Mouse (Mus musculus) midbrain, embryonic 13.5 days (tissue): ENCODE data around the gene Insc. TPM values are rescaled to one million over a fixed set of nuclear protein-coding genes. Genes with fewer than 3 reads are reported as not detected.
A peak's percentile ranks its signal among the peaks of the same experiment; 100 is the strongest.

Experiments
- ATAC-seq: fragments of 200-750 bp; cut with Nextera tagmentation; 2 replicates; pipeline ENCODE4 v1.8.0; 2017; ENCODE audit warnings: mild to moderate bottlenecking, moderate TSS enrichment, moderate library complexity
- H3K27ac ChIP-seq: fragments of 300-500 bp; sonication (generic); 2 replicates; pipeline ENCODE4 v1.5.1; 2015; ENCODE audit warnings: inconsistent platforms, mild to moderate bottlenecking, moderate library complexity
- H3K27me3 ChIP-seq: fragments of 300-500 bp; sonication (generic); 2 replicates; pipeline ENCODE4 v1.6.1; 2015; ENCODE audit warnings: mild to moderate bottlenecking, inconsistent platforms
- H3K36me3 ChIP-seq: fragments of 300-500 bp; sonication (generic); 2 replicates; pipeline ENCODE4 v1.6.1; 2015; ENCODE audit warnings: mild to moderate bottlenecking, inconsistent platforms
- H3K4me1 ChIP-seq: fragments of 300-500 bp; sonication (generic); replicated peaks from 2 replicates; pipeline ENCODE4 v1.6.1; 2015; ENCODE audit warnings: inconsistent platforms
- H3K4me2 ChIP-seq: fragments of 300-500 bp; sonication (generic); replicated peaks from 2 replicates; pipeline ENCODE4 v1.6.1; 2015; ENCODE audit warnings: moderate library complexity, mild to moderate bottlenecking, inconsistent platforms
- H3K4me3 ChIP-seq: fragments of 300-500 bp; sonication (generic); replicated peaks from 2 replicates; pipeline ENCODE4 v1.5.1; 2015; ENCODE audit warnings: mild to moderate bottlenecking, inconsistent platforms
- H3K9ac ChIP-seq: fragments of 300-500 bp; sonication (generic); replicated peaks from 2 replicates; pipeline ENCODE4 v1.6.1; 2015; ENCODE audit warnings: mild to moderate bottlenecking, inconsistent platforms
- H3K9me3 ChIP-seq: fragments of 300-500 bp; sonication (generic); 2 replicates; pipeline ENCODE4 v1.6.1; 2016; ENCODE audit warnings: mild to moderate bottlenecking, inconsistent platforms
- WGBS: fragments of 180-500 bp; shearing (Covaris S2); methylation state at CpG from one replicate; pipeline ENCODE4 v1.1.7; 2015; 5-methylcytosine and 5-hydroxymethylcytosine counted together
- polyA plus RNA-seq: library from polyadenylated mRNA; unstranded; fragments of >200 nt; fragmentation: Nextera tagmentation; extraction: Ambion mirVana; gene quantifications from 2 replicates; pipeline ENCODE4 v1.2.1, GENCODE M21; 2015

Gene Insc
- polyA plus RNA-seq, 1 experiment from 2014 or later: 1.7 TPM

- Histone ChIP-seq H3K4me3 (no peak overlapping the region), H3K36me3 (no peaks in the 10 kb centered on the region), H3K27ac (peak overlapping the region; percentile 58), H3K9ac (no peak overlapping the region), H3K4me1 (peaks cover 19% of the 10 kb centered on the region), H3K4me2 (no peak overlapping the region), H3K9me3 (no peaks in the 10 kb centered on the region), H3K27me3 (no peaks in the 10 kb centered on the region)
- peak; percentile 64 for ATAC-seq
Measured at GRCm38 (mm10) chr7:114892618-114893257, 149.2 kb downstream of the Insc start.

- Histone ChIP-seq H3K27ac (no peak overlapping the region), H3K4me1 (peaks cover 19% of the 10 kb centered on the region), H3K27me3 (no peaks in the 10 kb centered on the region), H3K4me2 (no peak overlapping the region), H3K4me3 (no peak overlapping the region), H3K9me3 (no peaks in the 10 kb centered on the region), H3K36me3 (no peaks in the 10 kb centered on the region), H3K9ac (no peak overlapping the region)
- no peak for ATAC-seq
- WGBS: 85% methylated on average over 1 of the region's 1 CpGs
Measured at GRCm38 (mm10) chr7:114893889-114894288, 150.4 kb downstream of the Insc start.

GRCm38 (mm10) chr7:114896966-114897697 lies 153.6 kb downstream of the Insc start:
- 0 out of 2 replicates have a peak, but pooled peaks have one; percentile 13 for ATAC-seq
- no peak overlapping the region for H3K4me2 ChIP-seq
- 53% methylated on average over 15 of the region's 15 CpGs for WGBS

More at GRCm38 (mm10) chr7:114896966-114897697, 153.6 kb downstream of the Insc start:
- Histone ChIP-seq H3K27me3 (no peaks in the 10 kb centered on the region), H3K36me3 (no peaks in the 10 kb centered on the region), H3K9me3 (no peaks in the 10 kb centered on the region), H3K9ac (no peak overlapping the region), H3K4me1 (peaks cover 19% of the 10 kb centered on the region), H3K27ac (no peak overlapping the region), H3K4me3 (no peak overlapping the region)

Other genes starting within 250 kb of the Insc start
- 0.68 and 0.90 TPM in 2 replicates for gene Cyp2r1, start 180.7 kb upstream of the Insc start, polyA plus RNA-seq
- 7.0 and 7.7 TPM in 2 replicates for gene Calca, start 107.3 kb upstream of the Insc start, polyA plus RNA-seq
- gene Calcb, start 25.1 kb upstream of the Insc start, polyA plus RNA-seq: 0.16 TPM in 1 of 2 replicates, not detected in the other